Mouse (Mus musculus): ENCODE results near the gene Zdhhc9. TPM values are rescaled to one million over a fixed set of nuclear protein-coding genes. Genes with fewer than 3 reads are reported as not detected.

Zdhhc9 gene
- polyA plus RNA-seq, 1 experiment from 2014 or later = 69.9 TPM

GRCm38 (mm10) chrX:48201973-48202372, 6.7 kb downstream of the Zdhhc9 start:
- 38% methylated on average over 7 of the region's 7 CpGs for WGBS (ENCODE audit: missing documents)
- Histone ChIP-seq H3K4me3 (ENCODE audit: inconsistent target) (no peak overlapping the region), H3K36me3 (ENCODE audit: inconsistent target) (no peaks in the 10 kb centered on the region), H3K79me2 (ENCODE audit: inconsistent target) (peaks cover 49% of the 10 kb centered on the region), H3K27ac (peak overlapping the region; percentile 21; the same call in 1 of the 2 replicates)

DNA sequence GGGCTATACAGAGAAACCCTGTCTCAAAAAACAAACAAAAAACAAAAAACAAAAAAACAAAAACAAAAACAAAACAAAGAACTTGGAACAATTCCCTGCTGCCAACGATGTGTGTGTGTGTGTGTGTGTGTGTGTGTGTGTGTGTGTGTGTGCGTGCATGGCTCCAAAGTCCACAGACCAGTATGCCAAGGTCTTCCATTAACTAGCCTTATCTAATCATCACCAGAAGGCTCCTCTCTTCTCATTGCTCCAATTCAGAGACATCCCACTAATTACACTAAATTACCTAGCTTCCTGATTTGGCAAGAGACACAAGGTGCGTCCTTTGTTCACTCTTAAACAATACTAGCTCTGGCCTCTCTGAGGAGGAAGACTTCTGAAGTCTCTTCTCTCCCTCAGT, 8.0 kb downstream of the Zdhhc9 start:
- 73% methylated on average over 1 of the region's 3 CpGs for WGBS (ENCODE audit: missing documents)
- H3K4me3 ChIP-seq (ENCODE audit: inconsistent target) = no peak overlapping the region
- peaks cover 36% of the 10 kb centered on the region for H3K79me2 ChIP-seq (ENCODE audit: inconsistent target)
- H3K36me3 ChIP-seq (ENCODE audit: inconsistent target) = no peaks in the 10 kb centered on the region
- no peak overlapping the region for H3K27ac ChIP-seq

DNA sequence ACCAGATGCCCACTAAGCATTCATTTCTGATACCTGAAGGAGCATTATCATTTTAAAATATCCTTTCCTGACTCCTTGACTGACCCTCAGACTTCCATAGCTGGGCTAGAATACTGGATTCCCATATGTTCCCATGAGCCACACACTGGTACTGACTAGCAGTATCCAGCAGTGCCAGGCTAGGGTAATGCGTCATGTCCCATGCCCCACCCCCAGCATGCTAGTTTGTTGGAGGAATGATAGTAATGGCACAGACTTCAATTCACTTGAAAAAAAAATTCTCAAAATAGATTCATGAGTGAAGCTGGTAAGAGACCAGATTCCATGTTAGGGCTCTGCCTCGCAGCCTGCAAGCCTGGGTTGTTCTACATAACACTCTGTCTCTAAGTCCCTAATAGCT, 9.7 kb downstream of the Zdhhc9 start:
- no peaks in the 10 kb centered on the region for H3K36me3 ChIP-seq (ENCODE audit: inconsistent target)
- peaks cover 31% of the 10 kb centered on the region for H3K79me2 ChIP-seq (ENCODE audit: inconsistent target)
- 90% methylated on average over 2 of the region's 2 CpGs for WGBS (ENCODE audit: missing documents)
- no peak overlapping the region for H3K4me3 ChIP-seq (ENCODE audit: inconsistent target)
- no peak overlapping the region for H3K27ac ChIP-seq

DNA sequence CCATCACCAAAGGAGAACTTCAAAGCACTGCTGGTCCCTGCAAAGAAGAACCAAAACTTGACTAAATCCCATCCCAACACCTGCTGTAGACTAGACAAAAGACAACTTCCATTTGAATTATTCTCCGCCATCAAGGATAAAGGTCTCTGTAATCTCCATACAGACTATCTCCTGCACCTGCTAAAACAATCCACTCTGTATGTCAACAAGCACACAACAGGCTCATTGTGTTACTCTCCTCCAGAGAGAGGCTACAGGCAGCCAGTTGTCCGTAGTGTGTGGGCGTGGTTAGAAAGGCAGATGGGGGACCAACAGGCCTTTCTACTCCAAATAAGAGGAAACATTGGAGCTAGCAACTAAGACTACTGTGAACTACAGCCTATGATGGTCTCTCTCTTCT, 10.8 kb downstream of the Zdhhc9 start:
- 88% methylated on average over 3 of the region's 3 CpGs for WGBS (ENCODE audit: missing documents)
- Histone ChIP-seq H3K4me3 (ENCODE audit: inconsistent target) (no peak overlapping the region), H3K36me3 (ENCODE audit: inconsistent target) (no peaks in the 10 kb centered on the region), H3K79me2 (ENCODE audit: inconsistent target) (peaks cover 19% of the 10 kb centered on the region), H3K27ac (no peak overlapping the region)

GRCm38 (mm10) chrX:48193235-48194152, 15.2 kb downstream of the Zdhhc9 start:
- Histone ChIP-seq H3K79me2 (ENCODE audit: inconsistent target) (peaks cover 6% of the 10 kb centered on the region; the same call in 1 of the 2 replicates), H3K36me3 (ENCODE audit: inconsistent target) (no peaks in the 10 kb centered on the region), H3K27ac (no peak overlapping the region), H3K4me3 (ENCODE audit: inconsistent target) (no peak overlapping the region)
- 88% methylated on average over 11 of the region's 14 CpGs for WGBS (ENCODE audit: missing documents)

- Histone ChIP-seq H3K79me2 (ENCODE audit: inconsistent target) (no peaks in the 10 kb centered on the region), H3K4me3 (ENCODE audit: inconsistent target) (no peak overlapping the region), H3K27ac (no peak overlapping the region), H3K36me3 (ENCODE audit: inconsistent target) (no peaks in the 10 kb centered on the region)
- WGBS (ENCODE audit: missing documents) = 90% methylated on average over 6 of the region's 6 CpGs
Observed at GRCm38 (mm10) chrX:48191261-48191660, 17.4 kb downstream of the Zdhhc9 start.

DNA sequence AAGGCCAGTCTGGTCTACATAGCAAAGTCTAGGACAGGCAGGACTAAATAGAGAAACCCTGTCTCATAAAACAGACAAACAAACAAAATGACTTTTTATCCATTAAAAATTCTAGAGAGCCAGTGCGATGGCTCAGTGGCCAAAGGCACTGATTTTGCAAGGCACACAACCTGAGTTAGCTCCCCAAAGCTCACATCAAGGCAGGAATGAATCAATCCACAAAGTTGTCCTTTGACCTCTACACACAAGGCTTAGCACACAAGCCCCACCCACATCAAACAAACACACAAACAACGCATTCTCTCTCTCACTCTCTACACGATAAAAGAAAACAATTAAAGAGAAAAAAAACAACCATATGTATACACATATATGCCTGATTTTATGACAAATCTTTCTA, 24.0 kb downstream of the Zdhhc9 start:
- WGBS (ENCODE audit: missing documents) = 83% methylated on average over 3 of the region's 3 CpGs
- Histone ChIP-seq H3K27ac (no peak overlapping the region), H3K36me3 (ENCODE audit: inconsistent target) (no peaks in the 10 kb centered on the region), H3K4me3 (ENCODE audit: inconsistent target) (no peak overlapping the region), H3K79me2 (ENCODE audit: inconsistent target) (no peaks in the 10 kb centered on the region)

GRCm38 (mm10) chrX:48181844-48182243, 26.8 kb downstream of the Zdhhc9 start:
- WGBS (ENCODE audit: missing documents) = 94% methylated on average over 6 of the region's 6 CpGs
- no peaks in the 10 kb centered on the region for H3K79me2 ChIP-seq (ENCODE audit: inconsistent target)
- no peak overlapping the region for H3K4me3 ChIP-seq (ENCODE audit: inconsistent target)
- no peak overlapping the region for H3K27ac ChIP-seq
- H3K36me3 ChIP-seq (ENCODE audit: inconsistent target) = no peaks in the 10 kb centered on the region

DNA sequence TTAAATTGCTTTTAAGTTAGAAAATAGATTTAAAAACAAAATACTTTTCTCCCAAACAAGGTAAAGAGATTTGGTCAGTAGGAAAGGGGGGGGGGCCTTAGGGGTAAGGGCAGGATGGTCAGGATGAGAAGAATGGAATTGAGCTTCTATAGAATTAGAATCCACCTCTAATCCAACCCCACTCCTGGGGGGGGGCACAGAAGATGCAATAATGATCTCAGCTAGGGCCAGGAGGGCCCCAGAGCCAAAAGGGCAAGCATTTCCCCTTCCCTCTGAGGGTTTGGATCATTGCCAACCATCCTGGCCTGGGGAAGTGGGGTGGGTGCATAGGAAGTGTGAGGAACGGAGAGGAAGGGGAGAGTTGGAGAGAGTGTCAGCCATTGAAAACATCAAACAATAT, 38.3 kb downstream of the Zdhhc9 start:
- no peak overlapping the region for H3K27ac ChIP-seq
- H3K4me3 ChIP-seq (ENCODE audit: inconsistent target) = no peak overlapping the region
- H3K36me3 ChIP-seq (ENCODE audit: inconsistent target) = no peaks in the 10 kb centered on the region
- no peaks in the 10 kb centered on the region for H3K79me2 ChIP-seq (ENCODE audit: inconsistent target)
- WGBS (ENCODE audit: missing documents) = 33% methylated on average over 1 of the region's 1 CpGs

- Histone ChIP-seq H3K27ac (no peak overlapping the region), H3K79me2 (ENCODE audit: inconsistent target) (no peaks in the 10 kb centered on the region), H3K4me3 (ENCODE audit: inconsistent target) (no peak overlapping the region), H3K36me3 (ENCODE audit: inconsistent target) (no peaks in the 10 kb centered on the region)
- no CpG with 5 or more reads among the region's 1 CpGs for WGBS (ENCODE audit: missing documents)
Observed at GRCm38 (mm10) chrX:48169892-48170291, 38.8 kb downstream of the Zdhhc9 start.

DNA sequence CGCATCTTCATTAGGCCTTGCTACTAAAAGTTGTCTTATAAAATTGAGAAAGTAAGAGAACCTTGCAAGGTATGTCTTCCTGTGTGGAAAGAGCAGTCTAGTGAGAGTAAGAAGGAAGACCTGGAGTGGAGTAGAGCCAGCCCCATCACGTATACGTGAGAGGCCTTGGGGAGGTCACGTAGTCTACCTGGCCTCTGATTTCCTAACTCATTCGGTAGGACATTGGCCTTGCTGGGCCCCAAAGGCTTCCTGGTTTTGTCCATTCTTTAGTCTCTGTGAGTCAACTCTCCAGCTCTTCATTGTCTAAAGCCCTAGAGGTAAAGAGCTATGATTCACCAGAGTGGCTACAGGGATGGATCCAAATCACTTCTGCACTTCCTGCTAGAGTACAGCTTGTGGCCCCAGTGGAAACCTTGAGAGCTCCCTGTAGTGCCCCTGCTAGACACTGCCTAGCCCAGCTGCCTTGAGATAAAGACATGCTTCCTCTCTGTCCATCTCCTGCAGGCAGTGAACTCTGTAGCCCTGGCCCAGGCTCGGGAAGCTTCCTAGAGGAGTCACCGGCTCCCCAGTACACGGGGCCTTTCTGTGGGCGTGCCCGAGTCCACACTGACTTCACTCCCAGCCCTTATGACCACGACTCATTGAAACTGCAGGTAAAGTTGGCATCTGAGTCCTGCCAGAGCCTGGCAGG, 50.3 kb downstream of the Zdhhc9 start:
- H3K4me3 ChIP-seq (ENCODE audit: inconsistent target) = no peak overlapping the region
- 0 out of 2 replicates have a peak, but pooled peaks cover 10% of the 10 kb centered on the region for H3K36me3 ChIP-seq (ENCODE audit: inconsistent target)
- WGBS (ENCODE audit: missing documents) = 91% methylated on average over 11 of the region's 11 CpGs
- H3K79me2 ChIP-seq (ENCODE audit: inconsistent target) = peaks cover 16% of the 10 kb centered on the region
- no peak overlapping the region for H3K27ac ChIP-seq

- Histone ChIP-seq H3K79me2 (ENCODE audit: inconsistent target) (peaks cover 23% of the 10 kb centered on the region), H3K36me3 (ENCODE audit: inconsistent target) (0 out of 2 replicates have a peak, but pooled peaks cover 10% of the 10 kb centered on the region), H3K4me3 (ENCODE audit: inconsistent target) (no peak overlapping the region), H3K27ac (no peak overlapping the region)
- WGBS (ENCODE audit: missing documents) = 91% methylated on average over 7 of the region's 8 CpGs
Observed at GRCm38 (mm10) chrX:48157396-48157795, 51.3 kb downstream of the Zdhhc9 start.

GRCm38 (mm10) chrX:48155489-48155888, 53.2 kb downstream of the Zdhhc9 start:
- H3K36me3 ChIP-seq (ENCODE audit: inconsistent target) = 0 out of 2 replicates have a peak, but pooled peaks cover 10% of the 10 kb centered on the region
- no peak overlapping the region for H3K27ac ChIP-seq
- H3K4me3 ChIP-seq (ENCODE audit: inconsistent target) = no peak overlapping the region
- 83% methylated on average over 6 of the region's 6 CpGs for WGBS (ENCODE audit: missing documents)
- H3K79me2 ChIP-seq (ENCODE audit: inconsistent target) = peaks cover 42% of the 10 kb centered on the region

DNA sequence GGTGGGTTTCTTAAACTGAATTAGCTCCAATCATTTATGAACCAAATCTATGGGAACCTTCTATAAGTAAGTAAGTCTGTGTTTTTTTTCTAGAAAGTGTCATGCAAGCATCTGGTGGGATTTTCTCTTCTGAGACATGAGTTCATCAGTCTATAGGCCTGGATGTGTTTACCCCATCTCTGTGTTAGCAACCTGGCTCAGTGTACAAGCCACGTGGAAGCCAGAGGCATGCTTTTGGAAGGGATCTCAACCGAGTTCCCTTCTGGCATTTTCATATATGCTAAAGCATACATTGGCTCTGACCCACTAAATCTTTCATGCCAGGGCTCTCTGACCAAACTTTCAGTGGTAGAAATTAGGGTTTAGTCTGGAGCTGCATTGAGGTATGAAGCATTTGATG, 54.7 kb downstream of the Zdhhc9 start:
- Histone ChIP-seq H3K36me3 (ENCODE audit: inconsistent target) (0 out of 2 replicates have a peak, but pooled peaks cover 10% of the 10 kb centered on the region), H3K4me3 (ENCODE audit: inconsistent target) (no peak overlapping the region), H3K79me2 (ENCODE audit: inconsistent target) (peaks cover 57% of the 10 kb centered on the region), H3K27ac (no peak overlapping the region)
- 56% methylated on average over 2 of the region's 2 CpGs for WGBS (ENCODE audit: missing documents)

GRCm38 (mm10) chrX:48153414-48153813, 55.3 kb downstream of the Zdhhc9 start:
- 0 out of 2 replicates have a peak, but pooled peaks cover 7% of the 10 kb centered on the region for H3K36me3 ChIP-seq (ENCODE audit: inconsistent target)
- WGBS (ENCODE audit: missing documents) = 33% methylated on average over 2 of the region's 2 CpGs
- peaks cover 63% of the 10 kb centered on the region for H3K79me2 ChIP-seq (ENCODE audit: inconsistent target)
- H3K27ac ChIP-seq = no peak overlapping the region
- no peak overlapping the region for H3K4me3 ChIP-seq (ENCODE audit: inconsistent target)

All from macrophage (primary cell).